Mouse (Mus musculus): ENCODE data around the gene Hist1h2ai. TPM values are rescaled to one million over a fixed set of nuclear protein-coding genes. Genes with fewer than 3 reads are reported as not detected.

Hist1h2ai gene
- total and polyA plus RNA-seq, 3 experiments = 6.3 to 880 TPM; not detected in 1

- peak overlapping the region in 2 of 3 experiments; percentile 62 to 71 for H3K4me3 ChIP-seq (replicated peaks in 1 of 3; ENCODE audit: low read depth in 2 of 3, low read length in 2 of 3, poor library complexity in 1 of 3)
- DNase-seq (ENCODE audit: extremely low read depth) = no peak
Observed at GRCm38 (mm10) chr13:21711698-21712097, 4.5 kb upstream of the Hist1h2ai start.

GRCm38 (mm10) chr13:21714725-21715124 lies 1.5 kb upstream of the Hist1h2ai start:
- Histone ChIP-seq H3K9ac (ENCODE audit: insufficient read depth, low read depth) (peak overlapping the region; percentile 41), H3K4me3 (replicated peaks in 1 of 3; ENCODE audit: low read depth in 2 of 3, low read length in 2 of 3, poor library complexity in 1 of 3) (peak overlapping the region; percentile 12 to 45 (median 23)), H3K4me2 (ENCODE audit: insufficient read depth, low read depth, poor library complexity, severe bottlenecking) (peak overlapping the region; percentile 94), H3K27ac (ENCODE audit: insufficient read depth, low read depth) (peak overlapping the region; percentile 81; the same call in 1 of the 2 replicates), H3K9me3 (replicated peaks; ENCODE audit: low read length) (no peaks in the 10 kb centered on the region), H3K36me3 (replicated peaks in 1 of 2; ENCODE audit: control insufficient read depth in 1 of 2, insufficient read depth in 1 of 2, low read length in 1 of 2) (no peaks in the 10 kb centered on the region), H3K4me1 (ENCODE audit: control insufficient read depth in 1 of 2, insufficient read depth in 2 of 2) (peaks cover 0 to 20% of the 10 kb centered on the region in 2 experiments; a peak in 2 of 4 replicates), H3K79me2 (replicated peaks; ENCODE audit: control insufficient read depth, extremely low read depth, insufficient read depth, poor library complexity, severe bottlenecking) (no peaks in the 10 kb centered on the region), H3K27me3 (replicated peaks) (peaks cover 3% of the 10 kb centered on the region)
- dilution Hi-C loops (cut with MboI; ENCODE audit: extremely low pct_ligation_motif_present, extremely low pct_unique_long_range_greater_than_20kb, low sequenced_read_pairs) = no loop called here
- peak; percentile 80 for DNase-seq (ENCODE audit: extremely low read depth)
- in situ Hi-C loops (cut with MboI; ENCODE audit: low pct_ligation_motif_present, low pct_unique_long_range_greater_than_20kb, low sequenced_read_pairs) = loop anchor here (25.0 kb wide), 2 partner anchors 223 to 327 kb away; partner anchors contain the start of gene Zfp184
- TF ChIP-seq RCOR1 (conservative IDR thresholded peaks at IDR 0.05; ENCODE audit: low read depth, low read length) (no peak), TBP (conservative IDR thresholded peaks at IDR 0.05; ENCODE audit: low read depth, low read length) (0 out of 2 replicates have a peak, but pooled peaks have one; percentile 20), CTCF (conservative IDR thresholded peaks at IDR 0.05 in 1 of 2, IDR thresholded peaks at IDR 0.05 in 1 of 2; ENCODE audit: low read depth in 2 of 2, low read length in 2 of 2) (peak; percentile 88 to 89), POLR2AphosphoS2 (IDR thresholded peaks at IDR 0.05; ENCODE audit: low read depth, low read length) (no peak), CHD1 (IDR thresholded peaks at IDR 0.05; ENCODE audit: low read depth, low read length) (no peak; the same call in 1 of the 2 replicates), ZKSCAN1 (IDR thresholded peaks at IDR 0.05; ENCODE audit: borderline replicate concordance, low read depth, low read length) (no peak), RAD21 (IDR thresholded peaks at IDR 0.05; ENCODE audit: low read depth, low read length) (peak; percentile 74), JUN (IDR thresholded peaks at IDR 0.05; ENCODE audit: insufficient read depth, low read depth, low read length) (no peak), POLR2A (IDR thresholded peaks at IDR 0.05; ENCODE audit: low read depth, low read length) (no peak), JUND (conservative IDR thresholded peaks at IDR 0.05; ENCODE audit: low read depth, low read length) (peak; percentile 53), SIN3A (IDR thresholded peaks at IDR 0.05; ENCODE audit: low read length) (peak; percentile 57; the same call in 1 of the 2 replicates), MXI1 (IDR thresholded peaks at IDR 0.05; ENCODE audit: low read depth, low read length) (no peak; the same call in 1 of the 2 replicates), ELF1 (IDR thresholded peaks at IDR 0.05; ENCODE audit: low read depth, low read length) (no peak), IRF4 (IDR thresholded peaks at IDR 0.05; ENCODE audit: low read depth, low read length) (0 out of 2 replicates have a peak, but pooled peaks have one; percentile 16), MAFK (IDR thresholded peaks at IDR 0.05; ENCODE audit: insufficient replicate concordance, low read length) (no peak), EP300 (IDR thresholded peaks at IDR 0.05; ENCODE audit: low read length) (no peak), NRF1 (IDR thresholded peaks at IDR 0.05; ENCODE audit: low read depth, low read length) (no peak), ETS1 (conservative IDR thresholded peaks at IDR 0.05; ENCODE audit: low read depth, low read length) (0 out of 2 replicates have a peak, but pooled peaks have one; percentile 3), USF2 (conservative IDR thresholded peaks at IDR 0.05; ENCODE audit: low read depth, low read length) (no peak; the same call in 1 of the 2 replicates), BHLHE40 (IDR thresholded peaks at IDR 0.05; ENCODE audit: low read depth, low read length) (0 out of 2 replicates have a peak, but pooled peaks have one; percentile 9), KAT2A (IDR thresholded peaks at IDR 0.05; ENCODE audit: insufficient replicate concordance, low read length) (no peak), GABPA (IDR thresholded peaks at IDR 0.05; ENCODE audit: insufficient replicate concordance, low read depth, low read length) (no peak), ZMIZ1 (IDR thresholded peaks at IDR 0.05; ENCODE audit: low read depth, low read length) (no peak), E2F4 (IDR thresholded peaks at IDR 0.05; ENCODE audit: insufficient replicate concordance, low read depth, low read length) (no peak), PAX5 (IDR thresholded peaks at IDR 0.05; ENCODE audit: low read length) (no peak), MYC (IDR thresholded peaks at IDR 0.05; ENCODE audit: low read depth, low read length) (peak; percentile 78), CHD2 (IDR thresholded peaks at IDR 0.05; ENCODE audit: low read length) (no peak), UBTF (IDR thresholded peaks at IDR 0.05; ENCODE audit: low read depth, low read length) (no peak), ZNF384 (IDR thresholded peaks at IDR 0.05; ENCODE audit: low read depth, low read length) (peak; percentile 78), MEF2A (IDR thresholded peaks at IDR 0.05; ENCODE audit: borderline replicate concordance, low read depth, low read length) (0 out of 2 replicates have a peak, but pooled peaks have one; percentile 18), USF1 (IDR thresholded peaks at IDR 0.05; ENCODE audit: low read depth, low read length) (no peak)

More at GRCm38 (mm10) chr13:21711698-21712097, 4.5 kb upstream of the Hist1h2ai start:
- in situ Hi-C loops (cut with MboI; ENCODE audit: low pct_ligation_motif_present, low pct_unique_long_range_greater_than_20kb, low sequenced_read_pairs) = loop anchor here (25.0 kb wide), 2 partner anchors 226 to 324 kb away; partner anchors contain the start of gene Zfp184
- H3K4me1 ChIP-seq (ENCODE audit: control insufficient read depth in 1 of 2, insufficient read depth in 2 of 2) = peaks cover 8 to 18% of the 10 kb centered on the region in 2 experiments; a peak in 3 of 4 replicates
- no peak overlapping the region for H3K27ac ChIP-seq (ENCODE audit: insufficient read depth, low read depth)
- peak overlapping the region; percentile 80 for H3K9ac ChIP-seq (ENCODE audit: insufficient read depth, low read depth)
- H3K9me3 ChIP-seq (replicated peaks; ENCODE audit: low read length) = no peaks in the 10 kb centered on the region
- TF ChIP-seq MAFK (IDR thresholded peaks at IDR 0.05; ENCODE audit: insufficient replicate concordance, low read length) (no peak), TBP (conservative IDR thresholded peaks at IDR 0.05; ENCODE audit: low read depth, low read length) (0 out of 2 replicates have a peak, but pooled peaks have one; percentile 18)
- H3K36me3 ChIP-seq (replicated peaks in 1 of 2; ENCODE audit: control insufficient read depth in 1 of 2, insufficient read depth in 1 of 2, low read length in 1 of 2) = no peaks in the 10 kb centered on the region
- H3K4me2 ChIP-seq (ENCODE audit: insufficient read depth, low read depth, poor library complexity, severe bottlenecking) = peak overlapping the region; percentile 99
- dilution Hi-C loops (cut with MboI; ENCODE audit: extremely low pct_ligation_motif_present, extremely low pct_unique_long_range_greater_than_20kb, low sequenced_read_pairs) = no loop called here
- peaks cover 3% of the 10 kb centered on the region for H3K27me3 ChIP-seq (replicated peaks)
- no peaks in the 10 kb centered on the region for H3K79me2 ChIP-seq (replicated peaks; ENCODE audit: control insufficient read depth, extremely low read depth, insufficient read depth, poor library complexity, severe bottlenecking)

Data from CH12.LX (cell line).